Mouse (Mus musculus) midbrain, embryonic 13.5 days (tissue): ENCODE results near the gene Sowahd. TPM values are rescaled to one million over a fixed set of nuclear protein-coding genes. Genes with fewer than 3 reads are reported as not detected.
A peak's percentile ranks its signal among the peaks of the same experiment; 100 is the strongest.
"Not testable (repeated sequence)": the region's sequence is repeated elsewhere in the genome, so short reads cannot be mapped to it uniquely, and the experiment has no call there.

Experiments used
- ATAC-seq: fragments of 200-750 bp; cut with Nextera tagmentation; 2 replicates; pipeline ENCODE4 v1.8.0; 2017; ENCODE audit warnings: mild to moderate bottlenecking, moderate TSS enrichment, moderate library complexity
- H3K27ac ChIP-seq: fragments of 300-500 bp; sonication (generic); 2 replicates; pipeline ENCODE4 v1.5.1; 2015; ENCODE audit warnings: inconsistent platforms, mild to moderate bottlenecking, moderate library complexity
- H3K27me3 ChIP-seq: fragments of 300-500 bp; sonication (generic); 2 replicates; pipeline ENCODE4 v1.6.1; 2015; ENCODE audit warnings: mild to moderate bottlenecking, inconsistent platforms
- H3K36me3 ChIP-seq: fragments of 300-500 bp; sonication (generic); 2 replicates; pipeline ENCODE4 v1.6.1; 2015; ENCODE audit warnings: mild to moderate bottlenecking, inconsistent platforms
- H3K4me1 ChIP-seq: fragments of 300-500 bp; sonication (generic); replicated peaks from 2 replicates; pipeline ENCODE4 v1.6.1; 2015; ENCODE audit warnings: inconsistent platforms
- H3K4me2 ChIP-seq: fragments of 300-500 bp; sonication (generic); replicated peaks from 2 replicates; pipeline ENCODE4 v1.6.1; 2015; ENCODE audit warnings: moderate library complexity, mild to moderate bottlenecking, inconsistent platforms
- H3K4me3 ChIP-seq: fragments of 300-500 bp; sonication (generic); replicated peaks from 2 replicates; pipeline ENCODE4 v1.5.1; 2015; ENCODE audit warnings: mild to moderate bottlenecking, inconsistent platforms
- H3K9ac ChIP-seq: fragments of 300-500 bp; sonication (generic); replicated peaks from 2 replicates; pipeline ENCODE4 v1.6.1; 2015; ENCODE audit warnings: mild to moderate bottlenecking, inconsistent platforms
- H3K9me3 ChIP-seq: fragments of 300-500 bp; sonication (generic); 2 replicates; pipeline ENCODE4 v1.6.1; 2016; ENCODE audit warnings: mild to moderate bottlenecking, inconsistent platforms
- WGBS: fragments of 180-500 bp; shearing (Covaris S2); methylation state at CpG from one replicate; pipeline ENCODE4 v1.1.7; 2015; 5-methylcytosine and 5-hydroxymethylcytosine counted together
- polyA plus RNA-seq: library from polyadenylated mRNA; unstranded; fragments of >200 nt; fragmentation: Nextera tagmentation; extraction: Ambion mirVana; gene quantifications from 2 replicates; pipeline ENCODE4 v1.2.1, GENCODE M21; 2015

Sowahd gene
- polyA plus RNA-seq, 1 experiment from 2014 or later: not detected

DNA sequence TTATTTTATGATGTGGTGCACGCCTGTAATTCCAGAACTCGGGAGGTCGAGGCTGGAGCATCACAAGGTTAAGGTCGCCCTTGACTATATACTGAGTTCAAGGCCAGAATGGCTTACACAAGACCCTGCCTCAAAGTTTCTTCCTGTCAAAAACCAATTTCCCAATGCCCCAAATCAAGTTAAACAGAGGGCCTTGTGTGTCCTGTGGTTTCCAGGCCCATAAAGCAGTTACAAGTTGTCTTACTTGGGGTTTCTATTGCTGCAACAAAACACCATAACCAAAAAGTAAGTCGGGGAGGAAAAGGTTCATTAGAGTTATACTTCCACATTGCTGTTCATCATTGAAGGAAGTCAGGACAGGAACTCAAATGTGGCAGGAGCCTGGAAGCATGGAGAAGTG lies 20.1 kb downstream of the Sowahd start:
- Histone ChIP-seq H3K27ac (no peak overlapping the region), H3K9ac (no peak overlapping the region), H3K27me3 (no peaks in the 10 kb centered on the region), H3K4me1 (no peaks in the 10 kb centered on the region), H3K4me3 (no peak overlapping the region), H3K4me2 (no peak overlapping the region), H3K9me3 (no peaks in the 10 kb centered on the region), H3K36me3 (no peaks in the 10 kb centered on the region)
- WGBS: 88% methylated on average over 5 of the region's 5 CpGs
- no peak for ATAC-seq

DNA sequence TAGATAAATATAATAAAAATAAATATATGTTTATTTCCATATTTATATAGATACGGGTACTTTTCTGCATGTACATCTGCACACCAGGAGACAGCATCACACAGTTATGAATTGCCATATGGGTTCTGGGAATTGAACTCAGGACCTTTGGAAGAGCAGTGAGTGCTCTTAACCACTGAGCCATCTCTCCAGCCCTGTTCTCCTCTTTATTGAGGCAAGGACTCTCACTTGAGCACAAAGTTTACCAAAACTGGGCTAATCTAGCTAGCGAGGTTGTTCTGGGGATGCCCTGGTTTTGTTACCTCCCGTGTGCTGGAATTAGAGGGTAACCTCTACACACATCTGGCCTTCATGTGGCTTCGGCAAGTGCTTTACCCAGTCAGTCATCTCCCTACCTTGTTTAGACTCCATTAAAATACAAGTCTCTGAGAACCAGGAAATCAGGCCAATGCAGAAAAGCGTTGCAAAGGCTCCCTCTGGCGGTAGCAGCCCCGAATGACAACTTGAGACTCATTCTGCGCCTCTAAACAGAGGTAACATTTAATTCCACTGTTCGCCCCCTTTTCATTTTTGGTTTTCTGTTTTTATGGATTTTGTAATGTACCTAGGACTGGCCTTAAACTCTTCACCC lies 25.7 kb downstream of the Sowahd start:
- 38% methylated on average over 9 of the region's 9 CpGs for WGBS
- Histone ChIP-seq H3K27me3 (no peaks in the 10 kb centered on the region), H3K27ac (no peak overlapping the region), H3K4me1 (no peaks in the 10 kb centered on the region), H3K4me2 (no peak overlapping the region), H3K36me3 (no peaks in the 10 kb centered on the region), H3K9me3 (no peaks in the 10 kb centered on the region), H3K4me3 (no peak overlapping the region), H3K9ac (no peak overlapping the region)
- no peak for ATAC-seq

- ATAC-seq: no peak
- 82% methylated on average over 8 of the region's 8 CpGs for WGBS
- H3K27me3 ChIP-seq: no peaks in the 10 kb centered on the region
- H3K36me3 ChIP-seq: peaks cover 8% of the 10 kb centered on the region
- H3K9ac ChIP-seq: no peak overlapping the region
- H3K4me3 ChIP-seq: no peak overlapping the region
- H3K27ac ChIP-seq: no peak overlapping the region
- H3K4me1 ChIP-seq: no peaks in the 10 kb centered on the region
- H3K4me2 ChIP-seq: no peak overlapping the region
- no peaks in the 10 kb centered on the region for H3K9me3 ChIP-seq
Observed at GRCm38 (mm10) chrX:37076651-37077050, 28.0 kb downstream of the Sowahd start.

- not testable (repeated sequence) for H3K9me3 ChIP-seq, H3K27ac ChIP-seq, H3K4me3 ChIP-seq, H3K9ac ChIP-seq, H3K4me2 ChIP-seq, H3K27me3 ChIP-seq, H3K4me1 ChIP-seq, ATAC-seq
- H3K36me3 ChIP-seq: peaks cover 14% of the 10 kb centered on the region
- whole genome bisulfite sequencing: 77% methylated on average over 3 of the region's 4 CpGs
Observed at GRCm38 (mm10) chrX:37080345-37080744, 31.7 kb downstream of the Sowahd start.

DNA sequence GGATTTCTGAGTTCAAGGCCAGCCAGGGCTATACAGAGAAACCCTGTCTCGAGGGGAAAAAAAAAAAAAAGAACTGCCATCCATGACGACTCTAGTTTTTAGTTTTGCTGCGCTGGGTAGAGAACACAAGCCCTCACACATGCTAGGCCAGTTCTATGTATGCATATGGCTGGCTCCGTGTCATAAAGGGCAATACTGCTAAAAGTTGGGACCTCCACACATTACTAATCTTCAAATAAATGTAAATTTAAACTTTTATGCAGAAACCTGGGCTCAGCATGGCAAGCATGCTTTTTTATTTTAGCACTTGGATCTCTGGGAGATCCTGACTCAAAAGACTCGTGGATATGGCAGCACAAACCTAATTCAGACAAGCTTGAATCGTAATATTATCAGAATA lies 32.5 kb downstream of the Sowahd start:
- Histone ChIP-seq H3K27ac (no peak overlapping the region), H3K27me3 (no peaks in the 10 kb centered on the region), H3K4me1 (peaks cover 10% of the 10 kb centered on the region), H3K4me2 (no peak overlapping the region), H3K9me3 (no peaks in the 10 kb centered on the region), H3K4me3 (no peak overlapping the region), H3K36me3 (peaks cover 14% of the 10 kb centered on the region), H3K9ac (no peak overlapping the region)
- 56% methylated on average over 6 of the region's 6 CpGs for WGBS
- no peak for ATAC-seq

DNA sequence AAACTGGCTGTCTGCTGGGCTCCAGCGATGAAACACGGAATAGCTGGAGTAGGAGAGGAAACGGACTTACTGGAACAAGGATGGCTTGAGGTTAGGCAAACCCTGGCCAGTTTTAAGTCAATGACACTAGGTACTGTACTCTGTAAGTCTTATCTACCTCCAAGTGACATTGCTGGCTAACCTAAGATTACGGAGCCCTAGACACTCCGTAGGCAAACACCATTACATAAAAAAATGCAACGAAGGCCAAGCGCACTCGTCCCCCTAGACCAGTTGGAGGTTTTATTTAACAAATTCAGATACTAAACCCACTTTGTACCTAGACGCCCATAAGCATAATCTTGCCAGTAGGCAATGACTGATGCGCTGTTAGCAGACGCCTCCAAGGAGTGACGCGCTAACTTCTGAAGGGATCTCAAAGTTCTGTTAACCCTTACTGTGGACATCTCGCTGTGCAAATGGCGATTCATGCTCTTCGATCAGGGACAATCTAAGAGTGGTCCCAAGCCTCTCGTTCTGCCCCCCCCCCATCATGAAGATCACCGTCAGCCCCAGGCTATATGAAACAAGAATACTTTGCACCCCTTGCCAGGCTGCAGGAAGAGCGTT lies 35.8 kb downstream of the Sowahd start:
- Histone ChIP-seq H3K4me2 (peak overlapping the region; percentile 73), H3K27me3 (no peaks in the 10 kb centered on the region), H3K4me3 (peak overlapping the region; percentile 62), H3K36me3 (peaks cover 14% of the 10 kb centered on the region), H3K4me1 (peaks cover 10% of the 10 kb centered on the region), H3K9me3 (no peaks in the 10 kb centered on the region), H3K9ac (peak overlapping the region; percentile 76), H3K27ac (peak overlapping the region; percentile 86)
- WGBS: 18% methylated on average over 19 of the region's 19 CpGs
- peak; percentile 35 for ATAC-seq

DNA sequence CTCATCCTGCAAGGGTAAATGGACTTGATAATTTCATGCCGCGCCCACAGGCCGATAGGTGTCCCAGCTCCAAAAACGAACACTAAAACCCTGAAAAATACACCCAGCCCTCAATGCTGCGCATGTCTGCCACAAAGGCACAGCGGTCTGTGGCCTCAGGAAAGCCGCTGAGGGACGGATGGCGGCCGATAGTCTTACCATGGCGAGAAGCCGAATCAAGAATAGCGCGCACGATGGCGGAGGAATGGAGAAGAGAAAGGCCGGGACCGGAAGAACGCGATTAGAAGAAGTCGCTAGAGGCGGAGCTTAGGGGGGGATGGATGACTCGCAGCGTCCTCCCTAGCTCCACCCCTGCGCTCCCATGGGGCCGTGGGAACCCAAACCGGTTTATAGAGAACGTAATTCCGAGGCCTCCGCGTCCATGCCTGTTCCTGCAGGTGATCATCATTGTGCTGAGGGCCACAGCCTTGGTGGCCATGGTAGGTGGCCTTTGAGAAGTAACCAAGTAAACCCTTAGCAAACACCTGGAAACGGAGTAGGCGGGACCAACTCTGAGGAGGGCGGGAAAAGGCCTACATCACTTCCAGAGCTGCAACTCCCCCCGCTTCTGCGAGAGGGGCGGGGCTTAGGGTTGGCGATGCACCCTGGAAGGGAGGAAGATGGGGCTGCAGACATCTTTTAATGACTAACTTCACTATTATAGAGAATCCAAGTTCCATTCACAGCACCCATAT lies 36.4 kb downstream of the Sowahd start, which contains the start of gene Rpl39:
Rpl39 (minus strand) TSS at position 476 of the 734 bp plus-strand sequence.
- H3K4me1 ChIP-seq: peaks cover 10% of the 10 kb centered on the region
- peaks cover 12% of the 10 kb centered on the region for H3K36me3 ChIP-seq
- H3K9me3 ChIP-seq: no peaks in the 10 kb centered on the region
- 18% methylated on average over 38 of the region's 38 CpGs for WGBS
- H3K4me3 ChIP-seq: peak within 1 kb of the TSS; percentile 62
- H3K9ac ChIP-seq: peak within 1 kb of the TSS; percentile 76
- peak within 1 kb of the TSS; percentile 73 for H3K4me2 ChIP-seq
- peak; percentile 94 for ATAC-seq
- peak within 1 kb of the TSS; percentile 86 for H3K27ac ChIP-seq
- H3K27me3 ChIP-seq: no peaks in the 10 kb centered on the region

- H3K9ac ChIP-seq: peak overlapping the region; percentile 76; the same call in 1 of the 2 replicates
- H3K27ac ChIP-seq: peak overlapping the region; percentile 86
- peaks cover 11% of the 10 kb centered on the region for H3K36me3 ChIP-seq
- H3K4me2 ChIP-seq: peak overlapping the region; percentile 73
- peak overlapping the region; percentile 62 for H3K4me3 ChIP-seq
- H3K4me1 ChIP-seq: peaks cover 10% of the 10 kb centered on the region
- WGBS: 21% methylated on average over 9 of the region's 9 CpGs
- no peak; the same call in 1 of the 2 replicates for ATAC-seq
- no peaks in the 10 kb centered on the region for H3K9me3 ChIP-seq
- H3K27me3 ChIP-seq: no peaks in the 10 kb centered on the region
Observed at GRCm38 (mm10) chrX:37085665-37086064, 37.0 kb downstream of the Sowahd start.

- peaks cover 7% of the 10 kb centered on the region for H3K36me3 ChIP-seq
- no peaks in the 10 kb centered on the region for H3K9me3 ChIP-seq
- no peak overlapping the region for H3K4me2 ChIP-seq
- no peaks in the 10 kb centered on the region for H3K27me3 ChIP-seq
- H3K27ac ChIP-seq: no peak overlapping the region
- ATAC-seq: no peak
- WGBS: 81% methylated on average over 1 of the region's 1 CpGs
- H3K4me3 ChIP-seq: no peak overlapping the region
- H3K9ac ChIP-seq: no peak overlapping the region
- no peaks in the 10 kb centered on the region for H3K4me1 ChIP-seq
Observed at GRCm38 (mm10) chrX:37088778-37089177, 40.1 kb downstream of the Sowahd start.

- no peak overlapping the region for H3K27ac ChIP-seq
- H3K27me3 ChIP-seq: no peaks in the 10 kb centered on the region
- H3K4me1 ChIP-seq: no peaks in the 10 kb centered on the region
- peaks cover 11% of the 10 kb centered on the region for H3K36me3 ChIP-seq
- no peak overlapping the region for H3K4me3 ChIP-seq
- ATAC-seq: no peak
- WGBS: 95% methylated on average over 3 of the region's 3 CpGs
- H3K4me2 ChIP-seq: no peak overlapping the region
- H3K9me3 ChIP-seq: no peaks in the 10 kb centered on the region
- H3K9ac ChIP-seq: no peak overlapping the region
Observed at GRCm38 (mm10) chrX:37091457-37091856, 42.8 kb downstream of the Sowahd start.

- Histone ChIP-seq H3K9me3 (no peaks in the 10 kb centered on the region), H3K9ac (no peak overlapping the region), H3K36me3 (peaks cover 24% of the 10 kb centered on the region), H3K4me2 (no peak overlapping the region), H3K27ac (no peak overlapping the region), H3K4me3 (no peak overlapping the region), H3K4me1 (no peaks in the 10 kb centered on the region), H3K27me3 (no peaks in the 10 kb centered on the region)
- ATAC-seq: no peak
- WGBS: 95% methylated on average over 11 of the region's 11 CpGs
Observed at GRCm38 (mm10) chrX:37095106-37095768, 46.6 kb downstream of the Sowahd start.

DNA sequence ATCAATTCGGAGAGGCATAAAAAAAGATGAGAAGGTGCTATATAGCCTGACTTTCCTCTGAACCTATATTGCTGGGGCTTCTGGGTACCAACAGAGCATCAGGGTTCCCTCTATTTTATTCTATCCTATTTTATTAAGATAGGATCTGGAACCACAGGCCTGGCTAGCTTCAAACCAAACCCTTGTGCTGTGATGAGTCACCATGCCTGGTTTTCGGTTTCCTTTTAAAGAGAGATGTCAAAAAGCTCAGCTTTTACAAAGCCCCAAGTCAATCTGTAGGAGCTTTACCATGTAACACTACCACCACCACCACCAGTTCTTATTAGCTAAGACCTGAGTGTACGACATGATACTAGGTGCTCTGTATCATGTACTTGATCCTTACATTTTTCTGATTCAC lies 50.0 kb downstream of the Sowahd start:
- H3K4me1 ChIP-seq: no peaks in the 10 kb centered on the region
- 89% methylated on average over 3 of the region's 3 CpGs for WGBS
- ATAC-seq: no peak

More for the DNA sequence above, 50.0 kb downstream of the Sowahd start:
- Histone ChIP-seq H3K9me3 (no peaks in the 10 kb centered on the region), H3K27me3 (no peaks in the 10 kb centered on the region), H3K9ac (no peak overlapping the region), H3K36me3 (peaks cover 24% of the 10 kb centered on the region), H3K4me3 (no peak overlapping the region), H3K4me2 (no peak overlapping the region), H3K27ac (no peak overlapping the region)
